Mouse (Mus musculus): ENCODE data around the gene Kcnh1. TPM values are rescaled to one million over a fixed set of nuclear protein-coding genes. Genes with fewer than 3 reads are reported as not detected.

The Kcnh1 gene
- polyA plus RNA-seq, 1 experiment from 2014 or later, result 0.35 TPM

- Histone ChIP-seq H3K4me3 (ENCODE audit: low read depth, low read length) (no peak overlapping the region), H3K4me1 (ENCODE audit: control insufficient read depth, insufficient read depth, low read length) (no peaks in the 10 kb centered on the region), H3K27me3 (ENCODE audit: control insufficient read depth, insufficient read depth, low read length) (peaks cover 9% of the 10 kb centered on the region; the same call in 1 of the 2 replicates), H3K36me3 (ENCODE audit: control insufficient read depth, insufficient read depth, low read length) (no peaks in the 10 kb centered on the region), H3K4me2 (replicated peaks; ENCODE audit: low read depth, low read length) (no peak overlapping the region; the same call in 1 of the 2 replicates), H3K9me3 (ENCODE audit: control insufficient read depth, low read depth, low read length) (no peaks in the 10 kb centered on the region), H3K9ac (replicated peaks; ENCODE audit: low read depth, low read length) (no peak overlapping the region), H3K27ac (ENCODE audit: low read length) (no peak overlapping the region)
- WGBS, result 63% methylated on average over 8 of the region's 8 CpGs
- ATAC-seq (ENCODE audit: insufficient number of reproducible peaks, insufficient read depth, low FRiP score, low read depth), result no peak
Observed at GRCm38 (mm10) chr1:192191859-192192258, 1.3 kb downstream of the Kcnh1 start.

GRCm38 (mm10) chr1:192192710-192193109 is 2.1 kb downstream of the Kcnh1 start:
- no peak overlapping the region for H3K9ac ChIP-seq (replicated peaks; ENCODE audit: low read depth, low read length)
- H3K4me3 ChIP-seq (ENCODE audit: low read depth, low read length), result no peak overlapping the region
- H3K27ac ChIP-seq (ENCODE audit: low read length), result no peak overlapping the region
- ATAC-seq (ENCODE audit: insufficient number of reproducible peaks, insufficient read depth, low FRiP score, low read depth), result no peak
- peaks cover 9% of the 10 kb centered on the region; the same call in 1 of the 2 replicates for H3K27me3 ChIP-seq (ENCODE audit: control insufficient read depth, insufficient read depth, low read length)
- H3K9me3 ChIP-seq (ENCODE audit: control insufficient read depth, low read depth, low read length), result no peaks in the 10 kb centered on the region
- H3K36me3 ChIP-seq (ENCODE audit: control insufficient read depth, insufficient read depth, low read length), result no peaks in the 10 kb centered on the region
- WGBS, result 72% methylated on average over 9 of the region's 9 CpGs
- no peaks in the 10 kb centered on the region for H3K4me1 ChIP-seq (ENCODE audit: control insufficient read depth, insufficient read depth, low read length)
- no peak overlapping the region for H3K4me2 ChIP-seq (replicated peaks; ENCODE audit: low read depth, low read length)

GRCm38 (mm10) chr1:192193656-192194055 is 3.1 kb downstream of the Kcnh1 start:
- 53% methylated on average over 14 of the region's 14 CpGs for WGBS

GRCm38 (mm10) chr1:192197495-192197894 is 6.9 kb downstream of the Kcnh1 start:
- H3K4me2 ChIP-seq (replicated peaks; ENCODE audit: low read depth, low read length), result no peak overlapping the region
- no peak overlapping the region for H3K27ac ChIP-seq (ENCODE audit: low read length)
- no peaks in the 10 kb centered on the region for H3K27me3 ChIP-seq (ENCODE audit: control insufficient read depth, insufficient read depth, low read length)
- no peaks in the 10 kb centered on the region for H3K36me3 ChIP-seq (ENCODE audit: control insufficient read depth, insufficient read depth, low read length)
- no peaks in the 10 kb centered on the region for H3K4me1 ChIP-seq (ENCODE audit: control insufficient read depth, insufficient read depth, low read length)
- WGBS, result 46% methylated on average over 10 of the region's 10 CpGs
- no peak overlapping the region for H3K4me3 ChIP-seq (ENCODE audit: low read depth, low read length)
- no peaks in the 10 kb centered on the region for H3K9me3 ChIP-seq (ENCODE audit: control insufficient read depth, low read depth, low read length)
- ATAC-seq (ENCODE audit: insufficient number of reproducible peaks, insufficient read depth, low FRiP score, low read depth), result no peak
- no peak overlapping the region for H3K9ac ChIP-seq (replicated peaks; ENCODE audit: low read depth, low read length)

More at GRCm38 (mm10) chr1:192193656-192194055, 3.1 kb downstream of the Kcnh1 start:
- Histone ChIP-seq H3K9ac (replicated peaks; ENCODE audit: low read depth, low read length) (no peak overlapping the region), H3K36me3 (ENCODE audit: control insufficient read depth, insufficient read depth, low read length) (no peaks in the 10 kb centered on the region), H3K27ac (ENCODE audit: low read length) (no peak overlapping the region), H3K4me1 (ENCODE audit: control insufficient read depth, insufficient read depth, low read length) (no peaks in the 10 kb centered on the region), H3K4me3 (ENCODE audit: low read depth, low read length) (no peak overlapping the region), H3K27me3 (ENCODE audit: control insufficient read depth, insufficient read depth, low read length) (peaks cover 9% of the 10 kb centered on the region; the same call in 1 of the 2 replicates), H3K9me3 (ENCODE audit: control insufficient read depth, low read depth, low read length) (no peaks in the 10 kb centered on the region), H3K4me2 (replicated peaks; ENCODE audit: low read depth, low read length) (no peak overlapping the region)
- no peak for ATAC-seq (ENCODE audit: insufficient number of reproducible peaks, insufficient read depth, low FRiP score, low read depth)

GRCm38 (mm10) chr1:192202936-192203335 is 12.4 kb downstream of the Kcnh1 start:
- H3K4me2 ChIP-seq (replicated peaks; ENCODE audit: low read depth, low read length), result no peak overlapping the region
- H3K36me3 ChIP-seq (ENCODE audit: control insufficient read depth, insufficient read depth, low read length), result no peaks in the 10 kb centered on the region
- H3K9ac ChIP-seq (replicated peaks; ENCODE audit: low read depth, low read length), result no peak overlapping the region
- no peak for ATAC-seq (ENCODE audit: insufficient number of reproducible peaks, insufficient read depth, low FRiP score, low read depth)
- 19% methylated on average over 1 of the region's 1 CpGs for WGBS
- H3K9me3 ChIP-seq (ENCODE audit: control insufficient read depth, low read depth, low read length), result no peaks in the 10 kb centered on the region
- H3K4me3 ChIP-seq (ENCODE audit: low read depth, low read length), result no peak overlapping the region
- H3K27me3 ChIP-seq (ENCODE audit: control insufficient read depth, insufficient read depth, low read length), result no peaks in the 10 kb centered on the region
- no peak overlapping the region for H3K27ac ChIP-seq (ENCODE audit: low read length)
- no peaks in the 10 kb centered on the region for H3K4me1 ChIP-seq (ENCODE audit: control insufficient read depth, insufficient read depth, low read length)

- Histone ChIP-seq H3K36me3 (ENCODE audit: control insufficient read depth, insufficient read depth, low read length) (no peaks in the 10 kb centered on the region), H3K27ac (ENCODE audit: low read length) (no peak overlapping the region), H3K9ac (replicated peaks; ENCODE audit: low read depth, low read length) (no peak overlapping the region), H3K4me3 (ENCODE audit: low read depth, low read length) (no peak overlapping the region), H3K4me2 (replicated peaks; ENCODE audit: low read depth, low read length) (no peak overlapping the region), H3K9me3 (ENCODE audit: control insufficient read depth, low read depth, low read length) (no peaks in the 10 kb centered on the region), H3K27me3 (ENCODE audit: control insufficient read depth, insufficient read depth, low read length) (no peaks in the 10 kb centered on the region), H3K4me1 (ENCODE audit: control insufficient read depth, insufficient read depth, low read length) (no peaks in the 10 kb centered on the region)
- no peak for ATAC-seq (ENCODE audit: insufficient number of reproducible peaks, insufficient read depth, low FRiP score, low read depth)
- 55% methylated on average over 5 of the region's 5 CpGs for WGBS
Observed at GRCm38 (mm10) chr1:192207956-192208355, 17.4 kb downstream of the Kcnh1 start.

GRCm38 (mm10) chr1:192212448-192212847 is 21.9 kb downstream of the Kcnh1 start:
- WGBS, result 57% methylated on average over 2 of the region's 2 CpGs
- Histone ChIP-seq H3K27ac (ENCODE audit: low read length) (no peak overlapping the region), H3K4me1 (ENCODE audit: control insufficient read depth, insufficient read depth, low read length) (no peaks in the 10 kb centered on the region), H3K4me2 (replicated peaks; ENCODE audit: low read depth, low read length) (no peak overlapping the region), H3K36me3 (ENCODE audit: control insufficient read depth, insufficient read depth, low read length) (no peaks in the 10 kb centered on the region), H3K9ac (replicated peaks; ENCODE audit: low read depth, low read length) (no peak overlapping the region), H3K9me3 (ENCODE audit: control insufficient read depth, low read depth, low read length) (0 out of 2 replicates have a peak, but pooled peaks cover 7% of the 10 kb centered on the region), H3K4me3 (ENCODE audit: low read depth, low read length) (no peak overlapping the region), H3K27me3 (ENCODE audit: control insufficient read depth, insufficient read depth, low read length) (no peaks in the 10 kb centered on the region)
- ATAC-seq (ENCODE audit: insufficient number of reproducible peaks, insufficient read depth, low FRiP score, low read depth), result no peak

GRCm38 (mm10) chr1:192214666-192215065 is 24.1 kb downstream of the Kcnh1 start:
- no peak overlapping the region for H3K27ac ChIP-seq (ENCODE audit: low read length)
- 92% methylated on average over 4 of the region's 4 CpGs for WGBS
- no peak overlapping the region for H3K4me3 ChIP-seq (ENCODE audit: low read depth, low read length)
- ATAC-seq (ENCODE audit: insufficient number of reproducible peaks, insufficient read depth, low FRiP score, low read depth), result no peak
- 0 out of 2 replicates have a peak, but pooled peaks cover 7% of the 10 kb centered on the region for H3K9me3 ChIP-seq (ENCODE audit: control insufficient read depth, low read depth, low read length)
- no peak overlapping the region for H3K4me2 ChIP-seq (replicated peaks; ENCODE audit: low read depth, low read length)
- no peaks in the 10 kb centered on the region for H3K36me3 ChIP-seq (ENCODE audit: control insufficient read depth, insufficient read depth, low read length)
- H3K4me1 ChIP-seq (ENCODE audit: control insufficient read depth, insufficient read depth, low read length), result no peaks in the 10 kb centered on the region
- no peak overlapping the region for H3K9ac ChIP-seq (replicated peaks; ENCODE audit: low read depth, low read length)
- H3K27me3 ChIP-seq (ENCODE audit: control insufficient read depth, insufficient read depth, low read length), result no peaks in the 10 kb centered on the region

- Histone ChIP-seq H3K9ac (replicated peaks; ENCODE audit: low read depth, low read length) (no peak overlapping the region), H3K4me2 (replicated peaks; ENCODE audit: low read depth, low read length) (no peak overlapping the region), H3K36me3 (ENCODE audit: control insufficient read depth, insufficient read depth, low read length) (no peaks in the 10 kb centered on the region), H3K4me1 (ENCODE audit: control insufficient read depth, insufficient read depth, low read length) (no peaks in the 10 kb centered on the region), H3K27me3 (ENCODE audit: control insufficient read depth, insufficient read depth, low read length) (no peaks in the 10 kb centered on the region), H3K4me3 (ENCODE audit: low read depth, low read length) (no peak overlapping the region), H3K27ac (ENCODE audit: low read length) (no peak overlapping the region), H3K9me3 (ENCODE audit: control insufficient read depth, low read depth, low read length) (0 out of 2 replicates have a peak, but pooled peaks cover 5% of the 10 kb centered on the region)
- no peak for ATAC-seq (ENCODE audit: insufficient number of reproducible peaks, insufficient read depth, low FRiP score, low read depth)
- 70% methylated on average over 2 of the region's 2 CpGs for WGBS
Observed at GRCm38 (mm10) chr1:192220156-192220555, 29.6 kb downstream of the Kcnh1 start.
